Mouse (Mus musculus): ENCODE measurements around the gene Dchs2. TPM values are rescaled to one million over a fixed set of nuclear protein-coding genes. Genes with fewer than 3 reads are reported as not detected.

Gene Dchs2
- polyA plus RNA-seq, 1 experiment from 2014 or later: 0.12 TPM

GRCm38 (mm10) chr3:83218059-83218458, 90.3 kb downstream of the Dchs2 start:
- Histone ChIP-seq H3K27ac (no peak overlapping the region), H3K36me3 (ENCODE audit: poor library complexity, severe bottlenecking) (no peaks in the 10 kb centered on the region), H3K9ac (no peak overlapping the region), H3K4me1 (no peaks in the 10 kb centered on the region), H3K9me3 (replicated peaks) (no peaks in the 10 kb centered on the region), H3K27me3 (no peaks in the 10 kb centered on the region), H3K4me3 (no peak overlapping the region), H3K4me2 (no peak overlapping the region)
- no peak for ATAC-seq
- WGBS: 91% methylated on average over 4 of the region's 4 CpGs

- H3K36me3 ChIP-seq (ENCODE audit: poor library complexity, severe bottlenecking): no peaks in the 10 kb centered on the region
- H3K9me3 ChIP-seq (replicated peaks): no peaks in the 10 kb centered on the region
- H3K4me3 ChIP-seq: no peak overlapping the region
- H3K4me2 ChIP-seq: no peak overlapping the region
- H3K27me3 ChIP-seq: no peaks in the 10 kb centered on the region
- no peak for ATAC-seq
- no peak overlapping the region for H3K9ac ChIP-seq
- no peaks in the 10 kb centered on the region for H3K4me1 ChIP-seq
- WGBS: 87% methylated on average over 2 of the region's 2 CpGs
- H3K27ac ChIP-seq: no peak overlapping the region
These were observed 92.4 kb downstream of the Dchs2 start for GRCm38 (mm10) chr3:83220101-83220500.

GRCm38 (mm10) chr3:83222125-83222524, 94.4 kb downstream of the Dchs2 start:
- Histone ChIP-seq H3K9me3 (replicated peaks) (no peaks in the 10 kb centered on the region), H3K36me3 (ENCODE audit: poor library complexity, severe bottlenecking) (no peaks in the 10 kb centered on the region), H3K9ac (no peak overlapping the region), H3K4me3 (no peak overlapping the region), H3K27ac (no peak overlapping the region), H3K4me1 (no peaks in the 10 kb centered on the region), H3K27me3 (no peaks in the 10 kb centered on the region), H3K4me2 (no peak overlapping the region)
- no peak for ATAC-seq
- 68% methylated on average over 5 of the region's 5 CpGs for WGBS

GRCm38 (mm10) chr3:83228383-83228782, 100.6 kb downstream of the Dchs2 start:
- Histone ChIP-seq H3K9me3 (replicated peaks) (no peaks in the 10 kb centered on the region), H3K4me1 (no peaks in the 10 kb centered on the region), H3K36me3 (ENCODE audit: poor library complexity, severe bottlenecking) (no peaks in the 10 kb centered on the region), H3K9ac (no peak overlapping the region), H3K4me2 (no peak overlapping the region), H3K4me3 (no peak overlapping the region), H3K27ac (no peak overlapping the region), H3K27me3 (no peaks in the 10 kb centered on the region)
- ATAC-seq: no peak
- 87% methylated on average over 9 of the region's 9 CpGs for WGBS

- no peak overlapping the region for H3K9ac ChIP-seq
- H3K4me1 ChIP-seq: no peaks in the 10 kb centered on the region
- no peaks in the 10 kb centered on the region for H3K9me3 ChIP-seq (replicated peaks)
- WGBS: 90% methylated on average over 2 of the region's 2 CpGs
- no peak for ATAC-seq
- H3K4me2 ChIP-seq: no peak overlapping the region
- H3K36me3 ChIP-seq (ENCODE audit: poor library complexity, severe bottlenecking): no peaks in the 10 kb centered on the region
- H3K27ac ChIP-seq: no peak overlapping the region
- H3K27me3 ChIP-seq: no peaks in the 10 kb centered on the region
- no peak overlapping the region for H3K4me3 ChIP-seq
These were observed 102.6 kb downstream of the Dchs2 start for GRCm38 (mm10) chr3:83230326-83230725.

- Histone ChIP-seq H3K9me3 (replicated peaks) (no peaks in the 10 kb centered on the region), H3K36me3 (ENCODE audit: poor library complexity, severe bottlenecking) (no peaks in the 10 kb centered on the region), H3K4me1 (no peaks in the 10 kb centered on the region), H3K4me3 (no peak overlapping the region), H3K4me2 (no peak overlapping the region), H3K27me3 (no peaks in the 10 kb centered on the region), H3K9ac (no peak overlapping the region), H3K27ac (no peak overlapping the region)
- ATAC-seq: peak; percentile 55; the same call in 1 of the 2 replicates
- WGBS: 79% methylated on average over 4 of the region's 4 CpGs
These were observed 106.7 kb downstream of the Dchs2 start for GRCm38 (mm10) chr3:83234457-83234856.

GRCm38 (mm10) chr3:83235061-83235460, 107.3 kb downstream of the Dchs2 start:
- no peak overlapping the region for H3K4me2 ChIP-seq
- 83% methylated on average over 5 of the region's 5 CpGs for WGBS
- H3K27me3 ChIP-seq: no peaks in the 10 kb centered on the region
- no peak overlapping the region for H3K27ac ChIP-seq
- H3K4me3 ChIP-seq: no peak overlapping the region
- no peaks in the 10 kb centered on the region for H3K9me3 ChIP-seq (replicated peaks)
- peak; percentile 21; the same call in 1 of the 2 replicates for ATAC-seq
- H3K36me3 ChIP-seq (ENCODE audit: poor library complexity, severe bottlenecking): no peaks in the 10 kb centered on the region
- H3K9ac ChIP-seq: no peak overlapping the region
- no peaks in the 10 kb centered on the region for H3K4me1 ChIP-seq

- ATAC-seq: no peak
- no peak overlapping the region for H3K27ac ChIP-seq
- H3K27me3 ChIP-seq: no peaks in the 10 kb centered on the region
- H3K4me3 ChIP-seq: no peak overlapping the region
- H3K9me3 ChIP-seq (replicated peaks): no peaks in the 10 kb centered on the region
- no peaks in the 10 kb centered on the region for H3K36me3 ChIP-seq (ENCODE audit: poor library complexity, severe bottlenecking)
- no peak overlapping the region for H3K4me2 ChIP-seq
- no peak overlapping the region for H3K9ac ChIP-seq
- WGBS: 77% methylated on average over 5 of the region's 5 CpGs
- H3K4me1 ChIP-seq: no peaks in the 10 kb centered on the region
These were observed 118.8 kb downstream of the Dchs2 start for GRCm38 (mm10) chr3:83246536-83246935.

- Histone ChIP-seq H3K27ac (no peak overlapping the region), H3K9ac (no peak overlapping the region), H3K4me1 (no peaks in the 10 kb centered on the region), H3K4me2 (no peak overlapping the region), H3K36me3 (ENCODE audit: poor library complexity, severe bottlenecking) (no peaks in the 10 kb centered on the region), H3K27me3 (no peaks in the 10 kb centered on the region), H3K9me3 (replicated peaks) (no peaks in the 10 kb centered on the region), H3K4me3 (no peak overlapping the region)
- no peak for ATAC-seq
- 93% methylated on average over 4 of the region's 4 CpGs for WGBS
These were observed 122.3 kb downstream of the Dchs2 start for GRCm38 (mm10) chr3:83250001-83250545.

GRCm38 (mm10) chr3:83251899-83252298, 124.2 kb downstream of the Dchs2 start:
- Histone ChIP-seq H3K27me3 (no peaks in the 10 kb centered on the region), H3K9ac (no peak overlapping the region), H3K4me1 (no peaks in the 10 kb centered on the region), H3K36me3 (ENCODE audit: poor library complexity, severe bottlenecking) (no peaks in the 10 kb centered on the region), H3K4me3 (no peak overlapping the region), H3K9me3 (replicated peaks) (no peaks in the 10 kb centered on the region), H3K4me2 (no peak overlapping the region), H3K27ac (no peak overlapping the region)
- 88% methylated on average over 7 of the region's 7 CpGs for WGBS
- no peak for ATAC-seq

- Histone ChIP-seq H3K4me2 (no peak overlapping the region), H3K4me1 (no peaks in the 10 kb centered on the region), H3K36me3 (ENCODE audit: poor library complexity, severe bottlenecking) (no peaks in the 10 kb centered on the region), H3K4me3 (no peak overlapping the region), H3K9ac (no peak overlapping the region), H3K9me3 (replicated peaks) (no peaks in the 10 kb centered on the region), H3K27ac (no peak overlapping the region), H3K27me3 (no peaks in the 10 kb centered on the region)
- 71% methylated on average over 4 of the region's 4 CpGs for WGBS
- ATAC-seq: no peak
These were observed 131.7 kb downstream of the Dchs2 start for GRCm38 (mm10) chr3:83259421-83259820.

- Histone ChIP-seq H3K27ac (no peak overlapping the region), H3K4me1 (no peaks in the 10 kb centered on the region), H3K36me3 (ENCODE audit: poor library complexity, severe bottlenecking) (no peaks in the 10 kb centered on the region), H3K9me3 (replicated peaks) (no peaks in the 10 kb centered on the region), H3K4me3 (no peak overlapping the region), H3K9ac (no peak overlapping the region), H3K4me2 (no peak overlapping the region), H3K27me3 (no peaks in the 10 kb centered on the region)
- ATAC-seq: no peak
- WGBS: 91% methylated on average over 4 of the region's 4 CpGs
These were observed 138.3 kb downstream of the Dchs2 start for GRCm38 (mm10) chr3:83266009-83266408.

GRCm38 (mm10) chr3:83270228-83270627, 142.5 kb downstream of the Dchs2 start:
- WGBS: 87% methylated on average over 14 of the region's 14 CpGs
- no peak overlapping the region for H3K9ac ChIP-seq
- no peaks in the 10 kb centered on the region for H3K36me3 ChIP-seq (ENCODE audit: poor library complexity, severe bottlenecking)
- ATAC-seq: no peak
- no peak overlapping the region for H3K27ac ChIP-seq
- H3K27me3 ChIP-seq: no peaks in the 10 kb centered on the region
- H3K4me3 ChIP-seq: no peak overlapping the region
- no peaks in the 10 kb centered on the region for H3K4me1 ChIP-seq
- no peaks in the 10 kb centered on the region for H3K9me3 ChIP-seq (replicated peaks)
- no peak overlapping the region for H3K4me2 ChIP-seq
